Mouse (Mus musculus): ENCODE data around the gene Foxo1. TPM values are rescaled to one million over a fixed set of nuclear protein-coding genes. Genes with fewer than 3 reads are reported as not detected.

Foxo1 gene
- total and polyA plus RNA-seq, 3 experiments = 0.31 to 2.5 TPM; not detected in 1

DNA sequence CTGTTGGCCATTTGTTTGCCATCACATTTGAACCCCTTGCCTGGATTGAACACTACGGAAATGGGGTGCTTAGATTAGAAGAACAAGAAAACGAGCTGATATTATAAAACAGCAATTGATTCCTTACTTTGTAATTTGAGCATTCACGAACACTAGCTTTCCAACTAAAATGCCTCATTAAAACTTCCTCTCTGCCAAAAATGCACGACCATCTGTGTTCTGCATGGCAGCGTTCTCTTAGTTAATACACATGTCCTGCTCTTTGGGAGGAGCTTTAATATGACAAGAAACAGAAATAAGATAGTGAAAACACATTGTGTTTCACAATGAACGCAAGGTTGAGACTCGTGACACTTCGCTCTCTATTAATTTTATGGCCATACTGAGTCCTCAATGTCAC is 3.8 kb upstream of the Foxo1 start:
- no peaks in the 10 kb centered on the region for H3K9me3 ChIP-seq (replicated peaks; ENCODE audit: insufficient read depth, low read length)
- no peak overlapping the region for H3K27ac ChIP-seq (ENCODE audit: control insufficient read depth, low read depth, low read length)
- H3K4me3 ChIP-seq (ENCODE audit: control insufficient read depth in 1 of 2, insufficient read depth in 1 of 2, low read depth in 2 of 2, low read length in 2 of 2) = no peak overlapping the region
- TF ChIP-seq EP300 (IDR thresholded peaks at IDR 0.05; ENCODE audit: low read depth in 1 of 2, low read length in 2 of 2) (no peak), MAFK (IDR thresholded peaks at IDR 0.05; ENCODE audit: borderline replicate concordance, low read depth, low read length) (no peak), CHD1 (IDR thresholded peaks at IDR 0.05; ENCODE audit: low read depth, low read length) (no peak), POLR2A (IDR thresholded peaks at IDR 0.05; ENCODE audit: control insufficient read depth in 1 of 2, insufficient read depth in 1 of 2, low read depth in 1 of 2, low read length in 2 of 2, poor library complexity in 1 of 2) (no peak), USF2 (IDR thresholded peaks at IDR 0.05; ENCODE audit: borderline replicate concordance in 1 of 2, insufficient read depth in 1 of 2, low read depth in 1 of 2, low read length in 2 of 2) (no peak), BHLHE40 (IDR thresholded peaks at IDR 0.05; ENCODE audit: borderline replicate concordance, low read depth, low read length) (no peak), SIN3A (IDR thresholded peaks at IDR 0.05; ENCODE audit: low read length) (no peak), MEF2A (IDR thresholded peaks at IDR 0.05; ENCODE audit: extremely low read depth, insufficient replicate concordance, low read depth, low read length, poor library complexity, severe bottlenecking) (no peak), NELFE (IDR thresholded peaks at IDR 0.05; ENCODE audit: low read depth, low read length) (no peak), TBP (IDR thresholded peaks at IDR 0.05; ENCODE audit: low read depth, low read length) (no peak)
- no peak overlapping the region for H3K9ac ChIP-seq (ENCODE audit: control insufficient read depth, low read depth, low read length, poor library complexity, severe bottlenecking)
- peaks cover 0 to 1% of the 10 kb centered on the region in 2 experiments; a peak in 1 of 4 replicates for H3K27me3 ChIP-seq (ENCODE audit: control insufficient read depth in 1 of 2, insufficient read depth in 2 of 2, low read length in 2 of 2)
- DNase-seq (ENCODE audit: low read depth, low spot score) = no peak
- peaks cover 9% of the 10 kb centered on the region for H3K79me2 ChIP-seq (ENCODE audit: control insufficient read depth, insufficient read depth, low read length, poor library complexity)
- no peaks in the 10 kb centered on the region for H3K36me3 ChIP-seq (ENCODE audit: control insufficient read depth in 1 of 2, insufficient read depth in 2 of 2, low read length in 2 of 2)
- no peaks in the 10 kb centered on the region for H3K4me1 ChIP-seq (ENCODE audit: control insufficient read depth in 1 of 2, insufficient read depth in 2 of 2, low read length in 2 of 2)

DNA sequence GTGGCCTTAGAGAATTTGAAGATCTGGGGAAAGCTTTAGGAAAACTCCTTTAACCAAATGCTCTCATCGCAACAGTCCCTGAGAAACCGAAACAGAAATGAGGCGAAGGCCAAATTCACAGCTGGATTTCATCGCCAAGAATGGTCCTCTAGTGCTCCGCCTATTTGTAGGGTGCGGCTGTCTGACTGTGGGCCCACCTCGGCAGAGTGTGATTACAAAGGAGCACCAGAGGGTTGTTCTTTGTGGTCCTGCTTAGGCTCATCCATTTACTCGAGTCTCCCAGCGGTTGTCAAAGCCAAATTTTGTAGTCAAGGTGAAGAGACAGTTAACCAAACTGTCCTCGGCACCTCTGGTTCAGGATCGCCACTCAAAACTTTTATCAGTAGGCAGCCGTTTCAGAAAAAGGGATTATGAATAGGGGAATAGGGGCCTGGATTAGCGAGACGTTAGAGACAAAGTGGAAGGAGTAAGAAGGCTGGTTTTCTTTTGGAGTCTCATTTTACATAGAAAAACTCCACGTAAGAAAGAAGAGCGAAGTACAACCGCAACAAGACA is 1.5 kb upstream of the Foxo1 start:
- H3K79me2 ChIP-seq (ENCODE audit: control insufficient read depth, insufficient read depth, low read length, poor library complexity) = peaks cover 13% of the 10 kb centered on the region
- H3K4me1 ChIP-seq (ENCODE audit: control insufficient read depth in 1 of 2, insufficient read depth in 2 of 2, low read length in 2 of 2) = no peaks in the 10 kb centered on the region
- H3K9me3 ChIP-seq (replicated peaks; ENCODE audit: insufficient read depth, low read length) = no peaks in the 10 kb centered on the region
- H3K36me3 ChIP-seq (ENCODE audit: control insufficient read depth in 1 of 2, insufficient read depth in 2 of 2, low read length in 2 of 2) = no peaks in the 10 kb centered on the region
- 0 out of 4 replicates have a peak, but pooled peaks cover 0 to 1% of the 10 kb centered on the region in 2 experiments for H3K27me3 ChIP-seq (ENCODE audit: control insufficient read depth in 1 of 2, insufficient read depth in 2 of 2, low read length in 2 of 2)
- peak overlapping the region; percentile 17 for H3K9ac ChIP-seq (ENCODE audit: control insufficient read depth, low read depth, low read length, poor library complexity, severe bottlenecking)
- no peak overlapping the region for H3K27ac ChIP-seq (ENCODE audit: control insufficient read depth, low read depth, low read length)
- peak overlapping the region; percentile 64 to 94 for H3K4me3 ChIP-seq (ENCODE audit: control insufficient read depth in 1 of 2, insufficient read depth in 1 of 2, low read depth in 2 of 2, low read length in 2 of 2)
- peak; percentile 57 for DNase-seq (ENCODE audit: low read depth, low spot score)
- TF ChIP-seq GATA1 (IDR thresholded peaks at IDR 0.05; ENCODE audit: low read depth, low read length) (no peak), ETS1 (IDR thresholded peaks at IDR 0.05; ENCODE audit: low read depth, low read length) (no peak), ELF1 (IDR thresholded peaks at IDR 0.05; ENCODE audit: low read depth, low read length) (no peak), MAZ (IDR thresholded peaks at IDR 0.05; ENCODE audit: low read depth, low read length) (no peak), TAL1 (IDR thresholded peaks at IDR 0.05; ENCODE audit: low read length) (no peak), MEF2A (IDR thresholded peaks at IDR 0.05; ENCODE audit: extremely low read depth, insufficient replicate concordance, low read depth, low read length, poor library complexity, severe bottlenecking) (no peak), E2F4 (IDR thresholded peaks at IDR 0.05; ENCODE audit: borderline replicate concordance, low read depth, low read length) (no peak), TBP (IDR thresholded peaks at IDR 0.05; ENCODE audit: low read depth, low read length) (no peak), NELFE (IDR thresholded peaks at IDR 0.05; ENCODE audit: low read depth, low read length) (no peak), HCFC1 (IDR thresholded peaks at IDR 0.05; ENCODE audit: low read depth, low read length) (no peak), CHD2 (IDR thresholded peaks at IDR 0.05; ENCODE audit: low read length) (no peak), CTCF (IDR thresholded peaks at IDR 0.05 in 2 of 3, conservative IDR thresholded peaks at IDR 0.05 in 1 of 3; ENCODE audit: control insufficient read depth in 1 of 3, insufficient read depth in 1 of 3, low read depth in 2 of 3, low read length in 3 of 3, poor library complexity in 1 of 3, severe bottlenecking in 1 of 3) (no peak)
